Mouse (Mus musculus): Measurements from ENCODE around the gene Raet1d.
"Not testable (repeated sequence)": the region's sequence is repeated elsewhere in the genome, so short reads cannot be mapped to it uniquely, and the experiment has no call there.

- not testable (repeated sequence) for TF ChIP-seq GATA1 (IDR thresholded peaks at IDR 0.05; ENCODE audit: borderline replicate concordance, low read length); FLI1 (IDR thresholded peaks at IDR 0.05; ENCODE audit: low read length)
These were observed 3.0 kb upstream of the Raet1d start for GRCm38 (mm10) chr10:22357373-22357772.

Data from megakaryocyte, embryonic 14.5 days (primary cell).